Mouse (Mus musculus) left cerebral cortex, adult 2 months (tissue): ENCODE results near the gene Slc17a8. TPM values are rescaled to one million over a fixed set of nuclear protein-coding genes. Genes with fewer than 3 reads are reported as not detected.
A peak's percentile ranks its signal among the peaks of the same experiment; 100 is the strongest.
"Not testable (repeated sequence)": the region's sequence is repeated elsewhere in the genome, so short reads cannot be mapped to it uniquely, and the experiment has no call there.

ENCODE experiments used
- DNase-seq, 2 experiments: peaks; one replicate each; pipeline ENCODE4 v3.0.0; 2021 to 2022; ENCODE audit warnings: low spot score in 2 of 2, mixed read lengths in 1 of 2; ENCODE audit errors: extremely low spot score in 1 of 2
- H3K27ac ChIP-seq: fragments of 200-600 bp; 2 replicates; pipeline ENCODE4 v1.8.1; 2022
- H3K4me3 ChIP-seq: fragments of 200-600 bp; 2 replicates; pipeline ENCODE4 v1.8.1; 2022
- CTCF ChIP-seq: fragments of 200-600 bp; IDR thresholded peaks from 2 replicates; pipeline ENCODE4 v1.8.1; 2022; ENCODE audit warnings: antibody characterized with exemption, mild to moderate bottlenecking, moderate library complexity
- intact Hi-C: fragments of 180-260 bp; cut with DNase I; formaldehyde crosslinking; loops from one replicate; pipeline ENCODE4 v1.15.1; 2025
- long read RNA-seq, 2 experiments: library from polyadenylated mRNA; stranded (forward); transcript quantifications; one replicate each; pipeline ENCODE4 v2.0.0; 2021; ENCODE audit warnings: borderline mapping rate in 2 of 2
- total RNA-seq, 2 experiments: library from RNA; stranded (reverse); gene quantifications; 2 replicates each; pipeline ENCODE4 v1.2.3; 2021

Slc17a8 gene
- total RNA-seq, result 1 to 10 TPM; 2.4 to 2.8 TPM
- long read RNA-seq, experiment 1, result 0 reads
- long read RNA-seq, experiment 2, result 0 reads

GRCm38 (mm10) chr10:89621129-89621528 lies at the start of gene Slc17a8:
Gene Slc17a8, minus strand, starts transcription at chr10:89621253.
- intact Hi-C loops, result no loop called here

GRCm38 (mm10) chr10:89670371-89670770 lies 49.3 kb upstream of the Slc17a8 start:
- H3K27ac ChIP-seq, H3K4me3 ChIP-seq, DNase-seq, intact Hi-C loops: not testable (repeated sequence)

More at GRCm38 (mm10) chr10:89621129-89621528, at the start of gene Slc17a8:
- DNase-seq, result no peak
- Histone ChIP-seq H3K27ac (no peak within 1 kb of the TSS), H3K4me3 (no peak within 1 kb of the TSS)
- no peak for TF ChIP-seq CTCF

- TF ChIP-seq CTCF, result no peak
- no peak overlapping the region for H3K27ac ChIP-seq
- H3K4me3 ChIP-seq, result no peak overlapping the region
- intact Hi-C loops, result no loop called here
- DNase-seq, result no peak
Observed at GRCm38 (mm10) chr10:89667571-89667970, 46.5 kb upstream of the Slc17a8 start.

- H3K27ac ChIP-seq, result no peak overlapping the region; the same call in 1 of the 2 replicates
Observed at GRCm38 (mm10) chr10:89665679-89666078, 44.6 kb upstream of the Slc17a8 start.

DNA sequence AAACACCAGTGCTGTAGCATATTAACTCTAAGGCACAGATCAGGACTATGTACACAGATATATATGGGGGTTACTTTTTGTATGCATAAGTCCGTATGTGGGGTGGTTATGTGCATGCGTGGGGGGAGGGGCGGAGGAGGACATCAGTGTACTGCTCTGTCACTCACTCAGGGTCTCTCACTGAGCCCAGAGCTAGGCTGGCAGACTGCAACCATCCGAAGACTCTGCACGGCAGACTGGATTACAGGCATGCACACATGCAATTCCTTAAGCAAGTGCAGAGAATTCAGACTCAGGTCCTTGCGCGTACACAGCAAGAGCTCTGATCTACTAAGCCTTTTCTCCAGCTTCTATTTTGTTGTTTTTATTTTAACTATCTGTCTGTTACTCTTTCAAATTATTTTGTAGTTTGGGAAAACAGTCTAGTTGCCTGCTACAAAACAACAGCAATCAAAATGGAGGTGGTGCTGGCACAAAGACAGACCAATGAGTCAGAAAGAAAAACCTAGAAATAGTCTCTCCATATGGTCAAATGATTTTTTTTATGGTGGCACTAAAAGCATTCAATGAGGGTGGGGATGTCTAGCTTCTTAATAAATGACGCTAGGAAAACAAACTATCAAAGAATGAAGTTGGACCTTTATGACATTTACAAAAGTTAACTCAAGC lies 44.1 kb upstream of the Slc17a8 start:
- Histone ChIP-seq H3K4me3 (no peak overlapping the region), H3K27ac (no peak overlapping the region)
- no peak for DNase-seq
- no peak for TF ChIP-seq CTCF
- intact Hi-C loops, result no loop called here

More at GRCm38 (mm10) chr10:89665679-89666078, 44.6 kb upstream of the Slc17a8 start:
- intact Hi-C loops, result no loop called here
- DNase-seq, result no peak
- H3K4me3 ChIP-seq, result no peak overlapping the region
- no peak for TF ChIP-seq CTCF

GRCm38 (mm10) chr10:89656366-89656765 lies 35.3 kb upstream of the Slc17a8 start:
- no peak for DNase-seq
- TF ChIP-seq CTCF, result no peak
- intact Hi-C loops, result no loop called here
- Histone ChIP-seq H3K27ac (no peak overlapping the region), H3K4me3 (no peak overlapping the region)

- intact Hi-C loops, result no loop called here
- Histone ChIP-seq H3K27ac (no peak overlapping the region), H3K4me3 (no peak overlapping the region)
- no peak for TF ChIP-seq CTCF
- no peak for DNase-seq
Observed at GRCm38 (mm10) chr10:89652912-89653311, 31.9 kb upstream of the Slc17a8 start.

DNA sequence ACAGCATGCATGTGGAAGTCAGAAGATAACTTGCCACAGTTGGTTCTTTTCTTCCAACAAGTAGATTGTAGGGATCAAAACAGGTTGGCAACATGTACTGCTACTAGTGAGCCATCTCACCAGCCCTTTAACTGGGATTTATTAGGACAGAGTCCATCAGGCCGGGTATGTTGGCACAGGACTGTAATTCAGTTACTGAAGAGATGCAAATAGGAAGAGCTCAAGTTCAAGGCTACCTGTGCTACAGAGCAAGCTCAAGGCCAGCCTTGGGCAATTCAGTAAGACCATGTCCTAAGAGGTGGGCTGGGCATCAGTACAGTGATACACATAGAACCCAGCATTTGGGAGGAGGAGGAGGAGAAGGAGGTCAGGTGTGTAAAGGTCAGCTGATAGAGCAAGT lies 30.6 kb upstream of the Slc17a8 start:
- intact Hi-C loops, result no loop called here
- TF ChIP-seq CTCF, result no peak
- Histone ChIP-seq H3K27ac (no peak overlapping the region), H3K4me3 (no peak overlapping the region)
- DNase-seq, result no peak

GRCm38 (mm10) chr10:89646918-89647317 lies 25.9 kb upstream of the Slc17a8 start:
- Histone ChIP-seq H3K4me3 (no peak overlapping the region), H3K27ac (no peak overlapping the region)
- no peak for DNase-seq
- TF ChIP-seq CTCF, result no peak
- intact Hi-C loops, result no loop called here

GRCm38 (mm10) chr10:89637001-89637400 lies 15.9 kb upstream of the Slc17a8 start:
- intact Hi-C loops, result loop anchor here (10.0 kb wide), 1 partner anchor 812 kb away; the partner anchor contains the start of gene Utp20
- no peak overlapping the region for H3K27ac ChIP-seq
- no peak overlapping the region for H3K4me3 ChIP-seq
- no peak for TF ChIP-seq CTCF
- no peak for DNase-seq

DNA sequence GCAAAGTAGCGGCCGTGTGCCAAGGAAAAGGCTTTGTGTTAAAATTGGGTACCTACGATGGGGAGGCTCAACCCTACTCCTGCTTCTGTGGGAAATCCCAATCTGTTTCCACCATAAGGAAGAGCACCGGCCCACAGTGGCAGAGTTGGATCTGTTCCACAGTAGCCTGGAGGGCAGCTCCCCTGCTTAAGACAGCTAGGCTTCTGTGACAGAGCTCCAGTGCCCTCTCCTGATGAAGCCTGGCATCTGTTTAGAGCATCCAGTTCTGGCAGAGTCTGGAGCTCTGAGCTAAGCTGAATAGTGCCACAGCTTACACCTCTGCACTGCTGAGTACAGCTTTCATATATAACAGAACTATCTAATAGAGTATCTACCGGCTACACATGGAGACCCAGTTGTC lies 14.0 kb upstream of the Slc17a8 start:
- no peak overlapping the region for H3K27ac ChIP-seq
- H3K4me3 ChIP-seq, result no peak overlapping the region
- peak in 1 of 2 experiments; percentile 21 for DNase-seq
- TF ChIP-seq CTCF, result peak; percentile 47
- intact Hi-C loops, result loop anchor here (10.0 kb wide), 1 partner anchor 810 kb away; the partner anchor contains the start of gene Utp20

GRCm38 (mm10) chr10:89633736-89634426 lies 12.8 kb upstream of the Slc17a8 start:
- intact Hi-C loops, result loop anchor here (10.0 kb wide), 1 partner anchor 809 kb away; the partner anchor contains the start of gene Utp20
- Histone ChIP-seq H3K4me3 (no peak overlapping the region), H3K27ac (no peak overlapping the region)
- TF ChIP-seq CTCF, result no peak
- no peak for DNase-seq
